Mouse (Mus musculus) cerebellum, postnatal 36 days (tissue): ENCODE results near the gene Gsta4.
"Not testable (repeated sequence)": the region's sequence is repeated elsewhere in the genome, so short reads cannot be mapped to it uniquely, and the experiment has no call there.

Source experiments
- DNase-seq, 2 experiments: peaks; one replicate each; pipeline ENCODE4 v3.0.0; 2021 to 2022; ENCODE audit warnings: mixed read lengths in 2 of 2

The Gsta4 gene

DNA sequence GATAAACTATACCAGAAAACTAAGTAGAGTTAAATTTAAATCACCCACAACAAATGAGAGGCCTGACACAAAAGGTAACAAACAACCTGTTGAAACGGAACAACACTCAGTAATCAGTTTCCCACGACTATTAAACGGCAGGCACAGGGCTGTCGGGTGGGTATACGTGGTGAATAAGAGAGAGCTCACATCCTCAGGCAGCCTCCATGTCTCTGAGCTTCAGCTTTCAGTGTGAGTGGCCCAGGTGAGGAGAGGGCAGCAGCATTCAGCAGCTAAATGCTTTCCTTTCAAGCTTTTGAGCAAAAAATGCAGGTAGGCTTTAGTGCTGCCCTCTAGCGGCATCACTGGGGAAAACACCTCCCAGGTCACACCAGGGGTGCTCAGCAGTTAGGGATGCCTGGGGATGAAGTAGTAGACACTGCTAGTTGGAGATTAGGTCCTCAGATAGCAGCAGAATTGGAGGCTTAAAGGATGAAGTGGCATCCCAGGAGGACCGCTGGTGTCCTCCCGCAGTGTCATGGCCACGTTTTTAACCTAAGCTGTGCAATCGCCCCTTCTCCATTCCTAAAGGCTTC is 50.6 kb downstream of the Gsta4 start:
- not testable (repeated sequence) for DNase-seq

DNA sequence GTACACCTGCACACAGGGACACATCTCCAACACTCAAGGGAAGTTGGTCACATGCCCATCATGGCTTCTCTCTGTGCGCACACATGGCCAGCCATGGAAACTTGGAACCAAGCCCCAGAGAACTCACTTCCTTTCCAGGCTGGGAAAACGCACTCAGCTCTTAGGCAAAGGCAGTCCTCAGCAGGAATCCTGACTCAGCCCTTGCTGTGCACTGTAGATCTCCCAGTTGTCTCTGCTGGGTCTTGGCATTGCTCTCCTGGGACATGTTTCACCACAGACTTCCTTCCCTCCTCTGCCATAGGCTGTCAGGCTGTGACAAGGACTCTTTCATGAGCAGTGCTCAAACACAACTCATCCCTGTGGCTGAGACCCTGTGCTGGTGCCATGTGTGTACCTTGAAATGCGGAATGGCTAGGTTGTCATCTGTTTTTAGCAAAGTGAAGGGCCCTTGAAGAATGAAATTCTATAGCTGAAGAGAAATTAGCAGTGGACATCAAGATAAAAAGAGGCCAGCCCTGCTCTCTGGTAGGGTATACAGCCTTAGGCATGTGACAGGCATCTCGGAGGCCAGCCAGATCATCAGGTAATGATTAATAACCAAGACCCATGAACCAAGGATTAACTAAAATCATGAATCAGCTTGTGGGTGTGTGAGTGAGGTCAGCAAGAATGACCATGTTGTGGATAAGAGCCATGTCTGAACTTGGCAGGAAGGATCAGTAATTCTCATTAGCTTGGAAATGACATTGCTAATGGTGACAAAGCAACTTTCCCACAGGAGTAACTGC is 73.3 kb downstream of the Gsta4 start:
- peak in 1 of 2 experiments; percentile 2 for DNase-seq

- DNase-seq, result not testable (repeated sequence)
Measured at GRCm38 (mm10) chr9:78256914-78257313, 74.3 kb downstream of the Gsta4 start, which contains the start of gene Gm3776. Gm3776 (plus strand) TSS chr9:78257129.
